In genomic region chr14:26379071-26379470, GRCm38 (mm10) we compare ENCODE assay signal across 19 mouse cellular contexts.
DNase-seq lines count a peak whose midpoint lies in the region; ATAC-seq and TF ChIP-seq lines count a peak whose summit lies in the region.
"Had no signal": no experiment of that assay in that cellular context is flagged by ENCODE, and none has a peak within 500 bp of the region (broad histone marks: within the 10 kb centered on the region; RNA-seq: fewer than 3 reads in every experiment).

No protein-coding gene starts in this region.

- no peak for TF ChIP-seq EP300 in liver, postnatal 0 days (IDR thresholded peaks at IDR 0.05; ENCODE audit: low read depth)

- no peaks in the 10 kb centered on the region for H3K4me1 ChIP-seq in liver, postnatal 0 days (ENCODE audit: insufficient read depth)
- H3K4me1 ChIP-seq in liver, embryonic 11.5 days (replicated peaks; ENCODE audit: control insufficient read depth, insufficient read depth, low read length) = no peaks in the 10 kb centered on the region
- no peaks in the 10 kb centered on the region for H3K4me1 ChIP-seq in embryonic facial prominence, embryonic 11.5 days (ENCODE audit: control insufficient read depth, insufficient read depth, low read length)
- H3K4me1 ChIP-seq in kidney, embryonic 16.5 days (ENCODE audit: insufficient read depth, low read length) = no peaks in the 10 kb centered on the region
- H3K4me1 ChIP-seq: embryonic facial prominence, embryonic 12.5 days; hindbrain, embryonic 15.5 days; limb, embryonic 13.5 days; lung, embryonic 15.5 days had no signal

- H3K27ac ChIP-seq in liver, postnatal 0 days (ENCODE audit: low read depth) = no peak overlapping the region
- H3K27ac ChIP-seq in liver, embryonic 11.5 days (ENCODE audit: low read depth, low read length) = no peak overlapping the region
- H3K27ac ChIP-seq in embryonic facial prominence, embryonic 11.5 days (replicated peaks; ENCODE audit: low read depth, low read length) = no peak overlapping the region
- no peak overlapping the region for H3K27ac ChIP-seq in kidney, embryonic 16.5 days (ENCODE audit: low read length)
- H3K27ac ChIP-seq: embryonic facial prominence, embryonic 12.5 days; hindbrain, embryonic 15.5 days; limb, embryonic 13.5 days; lung, embryonic 15.5 days had no signal

- H3K36me3 ChIP-seq in liver, postnatal 0 days (replicated peaks; ENCODE audit: insufficient read depth, low read length) = no peaks in the 10 kb centered on the region
- H3K36me3 ChIP-seq in liver, embryonic 11.5 days (ENCODE audit: control insufficient read depth, insufficient read depth, low read length) = no peaks in the 10 kb centered on the region
- no peaks in the 10 kb centered on the region for H3K36me3 ChIP-seq in embryonic facial prominence, embryonic 11.5 days (replicated peaks; ENCODE audit: control insufficient read depth, insufficient read depth, low read depth, low read length)
- H3K36me3 ChIP-seq in kidney, embryonic 16.5 days (ENCODE audit: insufficient read depth, low read length) = no peaks in the 10 kb centered on the region
- H3K36me3 ChIP-seq: embryonic facial prominence, embryonic 12.5 days; hindbrain, embryonic 15.5 days; limb, embryonic 13.5 days; lung, embryonic 15.5 days had no signal

- H3K9me3 ChIP-seq in liver, postnatal 0 days (ENCODE audit: low read length) = no peaks in the 10 kb centered on the region
- no peaks in the 10 kb centered on the region for H3K9me3 ChIP-seq in liver, embryonic 11.5 days (ENCODE audit: control insufficient read depth, low read length)
- no peaks in the 10 kb centered on the region for H3K9me3 ChIP-seq in embryonic facial prominence, embryonic 11.5 days (replicated peaks; ENCODE audit: control insufficient read depth, low read length)
- no peaks in the 10 kb centered on the region for H3K9me3 ChIP-seq in kidney, embryonic 16.5 days (ENCODE audit: low read length)
- H3K9me3 ChIP-seq: embryonic facial prominence, embryonic 12.5 days; hindbrain, embryonic 15.5 days; limb, embryonic 13.5 days; lung, embryonic 15.5 days had no signal

- ATAC-seq in liver, postnatal 0 days = no peak
- ATAC-seq in liver, embryonic 11.5 days (replicated peaks; ENCODE audit: low FRiP score) = no peak
- no peak for ATAC-seq in embryonic facial prominence, embryonic 11.5 days (replicated peaks; ENCODE audit: insufficient number of reproducible peaks, low FRiP score, low TSS enrichment, low read depth)
- ATAC-seq in kidney, embryonic 16.5 days (ENCODE audit: low FRiP score, low TSS enrichment) = no peak
- ATAC-seq: forebrain, embryonic 14.5 days had no signal

- no peak overlapping the region for H3K4me2 ChIP-seq in liver, postnatal 0 days (ENCODE audit: low read depth, low read length)
- H3K4me2 ChIP-seq in liver, embryonic 11.5 days = no peak overlapping the region
- no peak overlapping the region for H3K4me2 ChIP-seq in embryonic facial prominence, embryonic 11.5 days (ENCODE audit: low read depth, low read length)
- H3K4me2 ChIP-seq in kidney, embryonic 16.5 days (replicated peaks; ENCODE audit: low read depth, low read length) = no peak overlapping the region
- H3K4me2 ChIP-seq: embryonic facial prominence, embryonic 12.5 days; hindbrain, embryonic 15.5 days; limb, embryonic 13.5 days; lung, embryonic 15.5 days had no signal

- H3K9ac ChIP-seq in liver, postnatal 0 days (replicated peaks) = no peak overlapping the region
- H3K9ac ChIP-seq in liver, embryonic 11.5 days (ENCODE audit: low read depth, low read length) = no peak overlapping the region
- H3K9ac ChIP-seq in embryonic facial prominence, embryonic 11.5 days (replicated peaks; ENCODE audit: low read length) = no peak overlapping the region
- H3K9ac ChIP-seq in kidney, embryonic 16.5 days (replicated peaks; ENCODE audit: low read length) = no peak overlapping the region
- H3K9ac ChIP-seq: embryonic facial prominence, embryonic 12.5 days; hindbrain, embryonic 15.5 days; limb, embryonic 13.5 days; lung, embryonic 15.5 days had no signal

- TF ChIP-seq CTCF in liver, postnatal 0 days (IDR thresholded peaks at IDR 0.05; ENCODE audit: low read depth) = no peak

- no peak overlapping the region for H3K4me3 ChIP-seq in liver, postnatal 0 days (ENCODE audit: low read depth, low read length)
- no peak overlapping the region for H3K4me3 ChIP-seq in liver, embryonic 11.5 days (ENCODE audit: low read depth, low read length)
- H3K4me3 ChIP-seq in embryonic facial prominence, embryonic 11.5 days (ENCODE audit: low read depth, low read length) = no peak overlapping the region
- H3K4me3 ChIP-seq in kidney, embryonic 16.5 days (ENCODE audit: low read length) = no peak overlapping the region
- H3K4me3 ChIP-seq: embryonic facial prominence, embryonic 12.5 days; hindbrain, embryonic 15.5 days; limb, embryonic 13.5 days; lung, embryonic 15.5 days had no signal

- H3K27me3 ChIP-seq in liver, postnatal 0 days (ENCODE audit: insufficient read depth, low read length) = no peaks in the 10 kb centered on the region
- no peaks in the 10 kb centered on the region for H3K27me3 ChIP-seq in liver, embryonic 11.5 days (replicated peaks; ENCODE audit: control insufficient read depth, insufficient read depth, low read length)
- H3K27me3 ChIP-seq in embryonic facial prominence, embryonic 11.5 days (ENCODE audit: control insufficient read depth, insufficient read depth, low read length) = no peaks in the 10 kb centered on the region
- no peaks in the 10 kb centered on the region for H3K27me3 ChIP-seq in kidney, embryonic 16.5 days (ENCODE audit: insufficient read depth, low read length)
- H3K27me3 ChIP-seq: embryonic facial prominence, embryonic 12.5 days; hindbrain, embryonic 15.5 days; limb, embryonic 13.5 days; lung, embryonic 15.5 days had no signal

- DNase-seq in liver, postnatal 0 days = peak; percentile 1
- no peak for DNase-seq in liver, embryonic 11.5 days (ENCODE audit: low spot score)
- DNase-seq in WW6 (ENCODE audit: low read depth, low spot score) = peak; percentile 26
- DNase-seq in embryonic facial prominence, embryonic 11.5 days (ENCODE audit: low spot score) = peak; percentile 30
- DNase-seq in testis, postnatal 10 days (ENCODE audit: low spot score) = peak; percentile 28
- DNase-seq in right cerebral cortex, postnatal 10 days (ENCODE audit: low spot score in 2 of 2) = no peak
- no peak for DNase-seq in cerebellum, postnatal 14 days
- DNase-seq: cerebellum, adult 11-12 months; gastrocnemius, postnatal 25 days; kidney, adult 2 months; kidney, postnatal 4 days; right cerebral cortex, postnatal 4 days; thymus, postnatal 25 days had no signal

- WGBS in liver, postnatal 0 days (ENCODE audit: insufficient replicate concordance) = 54% methylated on average over 3 of the region's 3 CpGs
- 74% methylated on average over 3 of the region's 3 CpGs for WGBS in liver, embryonic 11.5 days
- 14% methylated on average over 3 of the region's 3 CpGs for WGBS in embryonic facial prominence, embryonic 11.5 days
- WGBS in kidney, embryonic 16.5 days = 57% methylated on average over 3 of the region's 3 CpGs

Comparison
In these comparisons a context has a peak if more than half of its experiments do, and no peak if none do; other contexts are left out.
1. DNase-seq: peak in liver, postnatal 0 days (single experiment), WW6 (single experiment), embryonic facial prominence, embryonic 11.5 days (single experiment) and testis, postnatal 10 days (single experiment); none in liver, embryonic 11.5 days (single experiment), right cerebral cortex, postnatal 10 days (0 of 2) and cerebellum, postnatal 14 days (0 of 2).